Mouse (Mus musculus): ENCODE measurements around the gene Cd86.

Gene Cd86

DNA sequence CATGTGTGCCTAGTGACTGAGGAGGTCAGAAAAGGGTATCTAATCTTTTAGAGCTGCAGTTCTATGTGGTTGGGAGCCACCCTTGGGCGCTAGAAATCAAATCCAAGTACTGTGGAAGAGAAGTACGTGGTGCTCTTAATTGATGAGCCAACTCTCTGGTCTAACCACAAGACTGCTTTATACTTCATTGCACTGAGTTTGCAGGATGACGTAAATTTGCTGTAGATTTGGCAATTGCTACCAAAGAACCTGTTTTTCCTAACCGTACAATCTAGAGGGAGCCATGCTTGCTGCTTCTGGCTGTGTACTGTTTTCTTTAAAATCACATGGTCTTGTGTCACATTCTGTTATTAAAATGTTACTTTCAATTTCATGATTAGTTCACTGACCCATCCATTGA lies 10.0 kb downstream of the Cd86 start:
- DNase-seq (ENCODE audit: low read depth, low spot score): no peak

GRCm38 (mm10) chr16:36655199-36655598 lies 10.7 kb downstream of the Cd86 start:
- no peak for DNase-seq (ENCODE audit: low read depth, low spot score)

GRCm38 (mm10) chr16:36651174-36651766 lies 14.6 kb downstream of the Cd86 start:
- no peak for DNase-seq (ENCODE audit: low read depth, low spot score)

- DNase-seq (ENCODE audit: low read depth, low spot score): no peak
These were observed 15.4 kb downstream of the Cd86 start for GRCm38 (mm10) chr16:36650511-36650910.

- DNase-seq (ENCODE audit: low read depth, low spot score): no peak
These were observed 16.6 kb downstream of the Cd86 start for GRCm38 (mm10) chr16:36649304-36649703.

GRCm38 (mm10) chr16:36645124-36645523 lies 20.8 kb downstream of the Cd86 start:
- DNase-seq (ENCODE audit: low read depth, low spot score): no peak

- no peak for DNase-seq (ENCODE audit: low read depth, low spot score)
These were observed 23.2 kb downstream of the Cd86 start for GRCm38 (mm10) chr16:36642696-36643046.

GRCm38 (mm10) chr16:36641830-36642695 lies 23.8 kb downstream of the Cd86 start:
- no peak for DNase-seq (ENCODE audit: low read depth, low spot score)

DNA sequence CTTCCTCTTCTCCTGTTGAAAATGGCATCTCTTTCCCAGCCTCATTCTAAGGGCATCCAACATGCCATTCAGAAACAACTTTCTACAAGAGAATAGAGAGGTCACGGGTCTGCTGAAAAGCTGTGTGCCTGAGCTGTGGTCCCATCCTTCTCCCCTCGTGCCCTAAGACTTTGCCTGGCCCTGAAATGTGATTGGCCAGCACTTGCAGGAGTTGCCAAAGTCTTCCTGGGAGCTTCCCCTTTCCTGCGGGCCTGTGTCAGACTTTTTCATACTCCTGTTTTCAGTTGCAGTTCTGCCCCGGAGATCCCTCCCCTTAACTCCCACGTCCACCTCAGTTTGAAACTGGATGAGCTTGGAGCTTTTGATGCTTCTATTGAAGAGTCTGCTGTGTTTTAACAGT lies 24.9 kb downstream of the Cd86 start:
- DNase-seq (ENCODE audit: low read depth, low spot score): no peak

DNA sequence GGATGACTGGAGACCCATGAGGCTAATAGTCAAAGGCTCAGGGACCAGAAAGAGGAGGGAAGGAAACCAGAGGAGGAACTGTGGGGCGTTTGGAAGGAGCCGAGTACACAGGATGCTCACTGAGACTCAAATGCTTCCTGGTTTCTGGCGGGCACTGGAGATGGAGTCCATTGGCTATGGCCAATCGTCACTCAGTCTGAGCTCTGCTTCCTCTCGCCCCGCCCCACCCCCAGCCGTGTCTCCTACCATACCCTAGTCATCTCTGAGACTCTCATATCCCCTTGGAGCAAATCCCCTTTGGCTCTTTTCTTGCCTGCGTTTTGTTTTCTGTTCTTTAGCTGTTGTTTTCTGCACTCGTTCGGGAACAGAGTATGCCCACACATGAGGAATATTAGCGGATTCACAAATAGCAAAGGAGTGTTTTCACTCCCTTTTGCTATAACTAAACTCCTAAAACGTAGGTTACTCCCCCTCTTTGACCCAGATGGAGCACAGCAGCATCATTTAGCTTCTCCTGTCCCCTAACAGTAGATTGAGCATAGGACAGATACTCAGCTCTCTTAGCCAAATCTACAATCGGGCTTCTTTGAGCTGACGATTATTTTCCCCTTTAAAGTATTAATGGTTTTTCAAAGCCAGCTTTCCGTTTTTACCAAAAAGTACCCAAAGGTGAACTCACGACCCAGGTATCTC lies 25.9 kb downstream of the Cd86 start:
- DNase-seq (ENCODE audit: low read depth, low spot score): no peak

DNA sequence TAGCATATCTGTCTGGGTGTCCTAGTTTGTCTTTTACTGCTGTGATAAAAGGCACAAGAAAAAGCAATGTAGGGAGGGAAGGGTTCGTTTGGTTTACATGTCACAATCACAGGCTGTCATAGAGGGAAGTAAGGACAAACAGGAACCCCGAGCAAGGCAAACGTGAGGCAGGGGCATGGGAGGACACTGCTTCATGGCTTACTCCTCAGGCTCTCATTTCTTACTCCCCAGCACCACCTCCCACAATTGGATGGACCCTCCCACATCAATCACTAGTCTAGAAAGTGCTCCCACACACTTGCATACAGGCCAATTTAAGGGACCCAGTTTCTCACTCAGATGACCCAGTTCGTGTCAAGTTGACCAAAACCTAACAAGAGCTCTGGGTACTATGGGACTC lies 29.1 kb downstream of the Cd86 start:
- DNase-seq (ENCODE audit: low read depth, low spot score): no peak

DNA sequence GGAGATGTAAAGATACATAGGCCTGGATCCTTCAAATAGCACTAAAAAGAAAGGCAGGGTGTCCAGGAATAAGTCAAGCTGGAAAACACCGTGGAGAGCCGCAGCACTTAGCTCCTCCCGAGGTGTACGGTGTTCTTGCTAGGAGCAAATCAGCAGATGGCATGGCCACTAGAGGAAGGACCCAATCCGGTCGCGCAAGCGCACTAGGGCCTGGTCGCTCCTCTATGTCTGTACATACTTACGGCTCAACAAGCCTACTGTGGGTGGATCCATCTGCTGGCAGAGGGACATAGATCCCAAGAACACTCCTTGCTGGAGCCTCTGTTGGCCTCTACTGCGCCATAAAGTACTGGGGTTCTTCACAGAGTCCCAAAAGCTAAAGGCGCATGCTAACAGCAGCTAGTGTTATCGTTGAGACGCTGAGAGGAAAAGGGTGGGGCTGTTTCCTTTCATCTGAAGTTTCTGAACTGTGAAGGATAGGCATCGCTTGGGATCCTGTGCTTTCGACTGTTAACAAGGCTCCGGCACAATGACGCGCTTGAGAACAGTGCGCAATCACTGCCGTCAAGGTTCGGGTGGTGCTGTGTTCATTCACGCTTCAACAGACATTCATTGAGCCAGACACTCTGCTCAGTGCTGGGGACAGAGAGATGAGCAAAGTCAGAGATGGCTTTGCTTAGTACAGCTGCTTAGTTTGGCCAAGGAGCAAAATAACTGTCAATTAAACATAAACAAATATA lies 30.7 kb downstream of the Cd86 start:
- DNase-seq (ENCODE audit: low read depth, low spot score): no peak

DNA sequence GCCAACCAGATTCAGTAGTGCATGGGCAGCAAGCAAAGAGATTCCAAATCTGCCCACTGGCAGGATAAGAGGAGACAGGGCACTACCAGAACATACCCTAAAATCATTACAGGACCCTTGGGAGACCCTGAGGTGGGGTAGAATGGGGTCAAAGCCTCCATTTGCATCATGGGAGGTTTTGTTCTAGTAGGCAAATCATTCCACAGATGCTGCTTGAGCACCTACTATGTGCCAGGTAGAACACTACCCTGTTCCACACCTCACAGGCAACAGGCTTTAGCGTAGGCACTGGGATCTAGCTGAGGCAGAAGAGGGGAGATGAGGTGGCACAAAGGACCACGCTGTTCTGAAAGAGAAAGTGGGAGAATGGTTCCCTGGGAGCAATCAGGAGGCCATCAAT lies 31.5 kb downstream of the Cd86 start:
- DNase-seq (ENCODE audit: low read depth, low spot score): no peak

DNA sequence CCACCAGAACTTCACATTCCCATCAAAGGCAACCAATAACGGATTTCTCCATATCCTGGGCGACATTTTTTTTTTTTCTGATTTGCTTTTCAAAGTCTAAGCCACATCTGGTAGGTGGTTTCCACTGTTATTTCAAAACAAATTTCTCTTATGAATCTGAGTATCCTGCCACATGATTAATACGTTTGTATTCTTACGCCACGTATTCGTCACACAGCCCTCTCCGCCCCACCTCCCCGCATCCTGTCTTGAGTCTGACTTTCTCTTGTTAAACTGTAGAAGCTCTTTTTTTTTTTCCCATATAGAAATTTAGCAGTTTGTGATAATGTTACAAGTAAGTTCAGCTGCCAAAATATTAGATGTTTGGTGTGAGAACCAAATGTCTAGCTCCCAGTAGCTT lies 33.7 kb downstream of the Cd86 start:
- no peak for DNase-seq (ENCODE audit: low read depth, low spot score)

DNA sequence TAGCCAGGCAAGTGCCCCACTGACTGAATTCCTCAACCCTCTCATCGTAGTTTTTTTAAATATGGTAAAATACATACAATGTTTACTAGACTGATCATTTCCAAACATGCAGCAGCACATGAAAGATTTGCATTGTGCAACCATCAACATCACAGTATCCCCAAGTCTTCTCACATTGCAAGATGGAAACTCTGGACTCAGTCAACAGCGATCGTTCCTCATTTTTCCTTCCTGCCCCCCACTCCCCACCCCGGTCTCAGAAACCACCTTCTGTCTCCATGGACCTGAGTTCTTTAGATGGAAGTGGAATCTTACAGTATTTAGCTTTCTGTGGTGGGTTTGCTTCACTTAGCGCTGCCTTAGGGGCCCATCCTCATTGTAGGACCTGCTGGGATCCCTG lies 34.3 kb downstream of the Cd86 start:
- DNase-seq (ENCODE audit: low read depth, low spot score): no peak

DNA sequence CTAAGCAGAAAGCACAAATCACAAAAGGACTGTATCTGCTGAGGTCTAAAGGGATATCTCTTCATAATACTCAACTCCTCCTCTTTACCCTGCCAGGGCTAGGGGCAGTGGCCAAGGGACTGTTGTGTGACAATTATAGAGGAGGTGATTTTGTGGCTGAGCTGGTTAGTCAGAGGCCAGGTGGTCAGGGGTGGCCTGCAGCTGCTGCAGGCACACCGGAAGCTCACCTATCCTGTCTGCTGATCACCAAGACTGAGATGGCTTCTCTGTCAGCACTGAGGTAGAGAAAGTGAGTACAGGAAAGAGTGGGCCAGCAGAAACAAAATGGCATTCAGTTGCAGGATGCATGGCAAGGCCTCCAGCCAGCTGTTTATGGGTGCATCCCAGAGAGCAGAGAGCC lies 38.1 kb downstream of the Cd86 start:
- no peak for DNase-seq (ENCODE audit: low read depth, low spot score)

GRCm38 (mm10) chr16:36626567-36627197 lies 39.2 kb downstream of the Cd86 start:
- no peak for DNase-seq (ENCODE audit: low read depth, low spot score)

DNA sequence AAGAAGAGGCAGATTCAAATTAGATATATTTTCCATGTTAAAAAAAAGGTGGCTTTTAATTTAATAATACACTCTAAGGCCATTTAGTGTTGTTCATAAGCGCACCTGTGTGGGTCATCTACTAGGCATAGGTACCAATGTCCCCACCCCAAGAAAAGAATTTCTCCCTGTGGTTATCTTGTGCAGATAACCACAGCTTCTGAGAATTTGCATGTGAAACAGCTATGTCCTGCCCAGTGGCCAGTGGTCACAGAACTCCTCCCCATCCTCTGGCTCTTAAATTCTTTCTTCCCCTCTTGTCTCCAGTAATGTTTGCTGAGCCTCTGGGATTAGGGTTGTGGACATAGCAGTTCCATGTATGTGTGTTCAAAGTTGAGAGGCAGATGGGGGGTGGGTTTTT lies 40.0 kb downstream of the Cd86 start:
- no peak for DNase-seq (ENCODE audit: low read depth, low spot score)

GRCm38 (mm10) chr16:36622320-36622719 lies 43.6 kb downstream of the Cd86 start:
- no peak for DNase-seq (ENCODE audit: low read depth, low spot score)

DNA sequence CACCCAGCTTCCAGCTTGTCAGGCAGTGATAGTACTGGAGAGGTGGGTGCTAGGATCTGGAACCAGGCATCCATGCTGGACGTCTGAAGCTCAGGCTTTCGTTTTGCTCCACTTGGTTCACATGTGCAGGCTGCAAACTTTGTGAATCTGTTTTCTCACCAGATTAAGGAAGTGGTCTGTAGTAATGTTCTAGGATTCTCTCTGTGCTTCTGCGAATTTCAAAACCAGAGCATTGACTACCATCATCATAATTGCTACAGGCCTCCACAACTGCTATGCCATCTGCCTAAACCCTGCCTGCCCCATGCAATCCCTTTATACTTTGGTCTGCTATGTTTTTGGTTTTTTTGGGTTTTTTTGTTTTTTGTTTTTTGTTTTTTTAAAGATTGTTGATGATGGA lies 44.8 kb downstream of the Cd86 start:
- no peak for DNase-seq (ENCODE audit: low read depth, low spot score)

DNA sequence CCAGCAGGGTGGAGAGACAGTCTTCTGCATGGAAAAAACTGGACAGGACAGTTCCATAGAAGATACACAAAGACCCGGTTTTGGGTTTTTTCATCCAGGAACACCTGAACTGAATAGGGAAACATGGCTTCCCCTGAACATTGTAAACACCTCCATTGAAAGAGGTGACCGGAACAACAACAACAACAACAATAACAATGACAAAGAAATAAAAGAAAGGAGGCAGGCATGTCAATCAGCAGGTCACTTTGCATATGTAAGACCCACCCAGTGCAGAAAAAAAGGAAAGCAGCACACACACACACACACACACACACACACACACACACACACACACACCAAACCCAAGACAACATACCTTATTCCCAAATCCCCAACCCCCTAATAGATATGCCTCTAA lies 52.2 kb downstream of the Cd86 start:
- DNase-seq (ENCODE audit: low read depth, low spot score): no peak

DNA sequence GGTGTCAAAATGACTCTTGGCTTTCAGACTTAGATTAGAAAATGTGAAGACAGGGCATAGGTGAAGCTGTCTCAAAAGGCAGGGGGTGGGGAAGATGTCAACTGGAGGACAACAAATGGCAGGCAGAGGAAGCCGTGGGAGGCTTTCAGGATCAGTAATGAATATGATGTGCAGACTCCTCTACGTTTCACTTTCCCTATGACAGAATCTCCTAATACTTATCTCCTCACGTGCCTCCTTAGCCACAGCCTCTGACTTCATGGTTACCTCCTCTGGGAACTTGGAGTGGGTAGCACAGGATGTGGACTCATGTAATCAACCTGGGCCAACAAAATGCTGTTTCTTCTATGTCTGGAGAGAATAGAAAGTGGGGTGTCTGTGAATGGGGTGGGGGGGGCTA lies 63.2 kb downstream of the Cd86 start:
- DNase-seq (ENCODE audit: low read depth, low spot score): no peak

All from mesoderm, embryonic 11.5 days (tissue).